Mouse (Mus musculus) testis, adult 10 weeks (tissue): Measurements from ENCODE around the gene Htr2c. TPM values are rescaled to one million over a fixed set of nuclear protein-coding genes. Genes with fewer than 3 reads are reported as not detected.

Experiments used
- polyA plus RNA-seq: library from polyadenylated mRNA; stranded (reverse); fragments of 350-450 nt; fragmentation: Illumina TruSeq; extraction: RNeasy Lipid Tissue Mini Kit (QIAGEN cat#74804); gene quantifications from one replicate; pipeline ENCODE4 v1.2.3, GENCODE M21; 2014; ENCODE audit warnings: low read depth, low replicate concordance

Htr2c gene
- polyA plus RNA-seq: 0.32 TPM

DNA sequence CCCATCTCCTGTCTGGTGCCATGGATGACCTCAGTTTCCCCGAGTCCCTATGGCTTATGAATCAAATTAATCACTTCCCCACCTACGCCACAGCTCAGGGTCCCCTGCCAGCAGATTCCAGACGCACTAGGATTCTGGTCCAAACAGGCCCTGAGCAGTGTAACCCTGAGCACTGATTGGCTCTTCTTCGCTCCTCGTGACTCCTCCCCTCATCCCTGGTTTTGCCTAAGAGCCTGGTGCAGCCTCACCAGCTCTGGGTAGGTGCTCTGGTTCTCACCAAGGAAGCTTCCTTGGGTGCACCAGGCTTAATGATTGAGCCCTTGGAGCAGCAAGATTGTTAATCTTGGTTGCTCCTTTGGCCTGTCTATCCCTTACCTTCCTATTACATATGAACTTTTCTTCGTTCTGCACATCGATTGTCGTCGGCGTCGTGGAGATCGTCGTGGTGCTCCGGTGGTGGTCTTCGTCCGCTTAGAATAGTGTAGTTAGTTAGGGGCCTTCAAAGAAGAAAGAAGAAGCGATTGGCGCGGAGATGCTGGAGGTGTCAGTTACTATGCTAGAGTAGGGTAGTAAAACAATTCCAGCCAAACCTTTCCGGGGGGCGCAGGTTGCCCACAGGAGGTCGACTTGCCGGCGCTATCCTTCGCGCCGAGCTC lies at the start of gene Htr2c:
TSS of gene Htr2c (plus strand) at position 256 of the 656 bp plus-strand sequence.

